Mouse (Mus musculus): Measurements from ENCODE around the gene Zfp277.

Zfp277 gene

GRCm38 (mm10) chr12:40347060-40347698 is 98.5 kb downstream of the Zfp277 start:
- no peak for DNase-seq

- no peak for DNase-seq
These were observed 104.3 kb downstream of the Zfp277 start for GRCm38 (mm10) chr12:40341443-40341842.

- DNase-seq: no peak
These were observed 110.4 kb downstream of the Zfp277 start for GRCm38 (mm10) chr12:40335303-40335702.

GRCm38 (mm10) chr12:40331467-40331866 is 114.2 kb downstream of the Zfp277 start:
- no peak for DNase-seq

GRCm38 (mm10) chr12:40327012-40327660 is 118.6 kb downstream of the Zfp277 start:
- no peak for DNase-seq

- DNase-seq: peak; percentile 14
These were observed 120.1 kb downstream of the Zfp277 start for GRCm38 (mm10) chr12:40325582-40325981.

GRCm38 (mm10) chr12:40324819-40325218 is 120.9 kb downstream of the Zfp277 start:
- DNase-seq: no peak

- no peak for DNase-seq
These were observed 130.6 kb downstream of the Zfp277 start for GRCm38 (mm10) chr12:40315146-40315545.

- no peak for DNase-seq
These were observed 141.7 kb downstream of the Zfp277 start for GRCm38 (mm10) chr12:40303960-40304359.

- no peak for DNase-seq
These were observed 147.1 kb downstream of the Zfp277 start for GRCm38 (mm10) chr12:40298636-40299035.

GRCm38 (mm10) chr12:40286539-40286938 is 159.2 kb downstream of the Zfp277 start:
- DNase-seq: no peak

GRCm38 (mm10) chr12:40280596-40281325 is 164.9 kb downstream of the Zfp277 start:
- DNase-seq: no peak

GRCm38 (mm10) chr12:40277581-40277980 is 168.1 kb downstream of the Zfp277 start:
- DNase-seq: no peak

- no peak for DNase-seq
These were observed 170.8 kb downstream of the Zfp277 start for GRCm38 (mm10) chr12:40274931-40275330.

- no peak for DNase-seq
These were observed 172.4 kb downstream of the Zfp277 start for GRCm38 (mm10) chr12:40273339-40273738.

- no peak for DNase-seq
These were observed 173.0 kb downstream of the Zfp277 start for GRCm38 (mm10) chr12:40272710-40273109.

- no peak for DNase-seq
These were observed 177.4 kb downstream of the Zfp277 start for GRCm38 (mm10) chr12:40268313-40268712.

Data from right cerebral cortex, adult 18-20 months (tissue).